Mouse (Mus musculus): ENCODE results near the gene Ran. TPM values are rescaled to one million over a fixed set of nuclear protein-coding genes. Genes with fewer than 3 reads are reported as not detected.

Gene Ran
- polyA plus RNA-seq, 1 experiment from 2014 or later: 326 TPM

DNA sequence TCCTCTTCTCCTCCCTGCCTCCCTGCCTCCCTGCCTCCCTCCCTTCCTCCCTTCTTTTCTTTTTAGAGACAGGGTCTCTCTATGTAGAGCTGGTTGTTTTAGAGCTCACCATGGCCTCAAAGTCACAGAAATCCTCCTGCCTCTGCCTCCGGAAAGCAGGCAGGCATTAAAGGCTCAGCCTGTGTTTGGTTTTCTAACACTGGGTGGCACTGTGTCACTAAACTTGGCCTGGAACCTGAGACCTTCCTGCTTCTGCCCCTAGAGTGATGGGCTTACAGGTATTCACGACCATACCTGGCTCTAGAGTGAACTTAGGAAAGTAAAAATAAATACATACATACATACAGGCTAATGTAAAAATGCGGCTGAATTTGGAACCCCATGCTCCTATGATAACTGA is 32.0 kb downstream of the Ran start:
- no peak for ATAC-seq

DNA sequence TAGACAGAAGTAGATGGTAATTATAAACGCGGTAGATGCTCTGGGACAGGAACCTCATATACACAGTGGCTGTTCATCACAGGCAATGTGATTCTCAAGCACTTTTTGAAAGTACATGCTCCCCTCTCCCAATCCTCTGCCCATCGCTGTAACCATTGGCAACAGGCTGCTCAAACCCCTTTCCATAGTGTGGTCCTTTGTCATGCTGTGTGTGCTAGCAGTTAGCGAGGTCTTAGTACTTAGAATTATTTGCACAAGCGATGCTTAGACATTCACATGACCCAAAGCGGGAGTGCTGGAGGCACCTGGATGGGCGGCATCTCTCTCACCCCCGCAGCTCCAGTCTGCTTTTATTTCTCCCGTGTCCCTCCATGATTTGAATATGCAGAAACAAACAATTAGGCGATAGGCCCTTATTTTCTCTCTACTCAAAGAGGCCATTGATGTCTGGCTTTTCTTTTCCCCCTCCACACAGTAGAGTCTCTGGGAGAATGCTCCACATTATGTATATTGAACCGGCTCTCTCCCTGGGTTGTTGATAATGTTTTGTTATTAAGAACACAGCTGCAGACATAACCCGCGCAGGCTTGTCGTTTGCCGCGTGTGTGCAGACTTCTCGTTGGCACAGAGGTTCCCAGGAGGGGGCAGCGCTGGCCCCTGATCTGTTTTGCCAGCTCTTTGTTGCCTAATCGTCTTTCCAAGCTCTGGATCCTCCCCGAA is 32.9 kb downstream of the Ran start:
- no peak overlapping the region for H3K4me3 ChIP-seq (ENCODE audit: low read length)
- H3K9me3 ChIP-seq (ENCODE audit: control insufficient read depth, low read length): no peaks in the 10 kb centered on the region
- H3K27me3 ChIP-seq (replicated peaks; ENCODE audit: control insufficient read depth, insufficient read depth, low read length): no peaks in the 10 kb centered on the region
- H3K36me3 ChIP-seq (ENCODE audit: control insufficient read depth, insufficient read depth, low read length): no peaks in the 10 kb centered on the region
- ATAC-seq: peak; percentile 87
- H3K9ac ChIP-seq (ENCODE audit: low read depth, low read length): no peak overlapping the region; the same call in 1 of the 2 replicates
- H3K4me1 ChIP-seq (ENCODE audit: control insufficient read depth, insufficient read depth, low read depth, low read length): peaks cover 7% of the 10 kb centered on the region; the same call in 1 of the 2 replicates
- peak overlapping the region; percentile 26 for H3K27ac ChIP-seq (ENCODE audit: low read depth, low read length)
- 10% methylated on average over 20 of the region's 20 CpGs for WGBS
- H3K4me2 ChIP-seq (ENCODE audit: low read length): peak overlapping the region; percentile 31

More for the DNA sequence above, 32.0 kb downstream of the Ran start:
- Histone ChIP-seq H3K27ac (ENCODE audit: low read depth, low read length) (no peak overlapping the region), H3K9ac (ENCODE audit: low read depth, low read length) (no peak overlapping the region), H3K4me3 (ENCODE audit: low read length) (no peak overlapping the region), H3K4me2 (ENCODE audit: low read length) (no peak overlapping the region), H3K27me3 (replicated peaks; ENCODE audit: control insufficient read depth, insufficient read depth, low read length) (no peaks in the 10 kb centered on the region), H3K4me1 (ENCODE audit: control insufficient read depth, insufficient read depth, low read depth, low read length) (peaks cover 7% of the 10 kb centered on the region; the same call in 1 of the 2 replicates), H3K36me3 (ENCODE audit: control insufficient read depth, insufficient read depth, low read length) (no peaks in the 10 kb centered on the region), H3K9me3 (ENCODE audit: control insufficient read depth, low read length) (no peaks in the 10 kb centered on the region)
- whole genome bisulfite sequencing: 83% methylated on average over 3 of the region's 3 CpGs

DNA sequence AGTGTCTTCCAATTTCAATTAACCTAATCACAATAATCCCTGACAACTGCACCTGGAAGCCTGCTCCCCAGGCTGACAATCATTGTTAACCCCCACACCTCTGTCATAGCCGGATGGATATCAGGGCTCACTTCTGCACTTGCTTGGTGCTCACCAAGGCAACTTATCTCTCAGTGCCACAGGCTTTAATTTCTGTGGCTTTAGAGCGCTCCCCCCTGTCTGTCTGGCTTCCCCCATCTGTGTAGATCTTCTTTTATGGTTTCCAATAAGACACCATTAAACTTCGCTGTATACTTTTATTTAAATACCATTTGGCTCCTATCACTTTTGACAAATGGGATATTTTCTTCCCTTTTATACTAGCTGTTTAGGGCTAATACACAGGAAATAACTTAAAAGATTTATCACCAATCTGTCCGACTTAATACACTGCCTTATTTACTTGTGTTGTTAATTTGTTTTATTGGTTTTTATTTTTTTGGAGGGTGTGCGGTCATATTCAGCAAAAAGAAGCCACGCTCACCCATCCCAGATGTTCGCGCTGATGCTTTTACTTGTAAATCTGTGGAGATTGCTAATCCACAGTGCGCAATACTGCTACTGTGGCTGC is 34.9 kb downstream of the Ran start:
- no peaks in the 10 kb centered on the region for H3K9me3 ChIP-seq (ENCODE audit: control insufficient read depth, low read length)
- WGBS: 88% methylated on average over 9 of the region's 9 CpGs
- H3K36me3 ChIP-seq (ENCODE audit: control insufficient read depth, insufficient read depth, low read length): no peaks in the 10 kb centered on the region
- H3K4me2 ChIP-seq (ENCODE audit: low read length): no peak overlapping the region
- no peaks in the 10 kb centered on the region for H3K27me3 ChIP-seq (replicated peaks; ENCODE audit: control insufficient read depth, insufficient read depth, low read length)
- peaks cover 7% of the 10 kb centered on the region; the same call in 1 of the 2 replicates for H3K4me1 ChIP-seq (ENCODE audit: control insufficient read depth, insufficient read depth, low read depth, low read length)
- no peak for ATAC-seq
- H3K9ac ChIP-seq (ENCODE audit: low read depth, low read length): no peak overlapping the region
- no peak overlapping the region for H3K27ac ChIP-seq (ENCODE audit: low read depth, low read length)
- H3K4me3 ChIP-seq (ENCODE audit: low read length): no peak overlapping the region

DNA sequence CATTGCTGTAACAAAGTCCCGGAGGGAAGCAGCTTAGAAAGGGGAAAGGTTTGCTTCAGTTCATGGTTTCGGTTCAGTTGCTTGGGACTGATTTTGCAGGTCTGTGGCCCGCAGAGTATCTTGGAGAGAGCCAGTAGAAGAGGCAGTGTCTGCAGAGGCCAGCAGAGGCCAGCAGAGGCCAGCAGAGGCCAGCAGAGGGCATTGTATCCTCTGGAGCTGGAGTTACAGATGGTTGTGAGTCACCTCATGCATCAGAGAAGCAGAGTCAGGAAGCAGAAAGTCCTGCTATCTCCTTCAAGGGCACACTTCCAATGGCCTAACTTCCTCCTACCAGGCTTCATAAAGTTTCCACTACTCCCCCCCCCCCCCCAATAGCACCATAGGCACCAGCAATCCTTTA is 39.2 kb downstream of the Ran start:
- peaks cover 10% of the 10 kb centered on the region for H3K4me1 ChIP-seq (ENCODE audit: control insufficient read depth, insufficient read depth, low read depth, low read length)
- no peaks in the 10 kb centered on the region for H3K9me3 ChIP-seq (ENCODE audit: control insufficient read depth, low read length)
- no peak overlapping the region for H3K27ac ChIP-seq (ENCODE audit: low read depth, low read length)
- no peak overlapping the region for H3K4me3 ChIP-seq (ENCODE audit: low read length)
- H3K27me3 ChIP-seq (replicated peaks; ENCODE audit: control insufficient read depth, insufficient read depth, low read length): peaks cover 3% of the 10 kb centered on the region; the same call in 1 of the 2 replicates
- H3K9ac ChIP-seq (ENCODE audit: low read depth, low read length): no peak overlapping the region
- no peaks in the 10 kb centered on the region for H3K36me3 ChIP-seq (ENCODE audit: control insufficient read depth, insufficient read depth, low read length)
- no peak overlapping the region for H3K4me2 ChIP-seq (ENCODE audit: low read length)
- ATAC-seq: no peak
- 82% methylated on average over 3 of the region's 3 CpGs for WGBS

DNA sequence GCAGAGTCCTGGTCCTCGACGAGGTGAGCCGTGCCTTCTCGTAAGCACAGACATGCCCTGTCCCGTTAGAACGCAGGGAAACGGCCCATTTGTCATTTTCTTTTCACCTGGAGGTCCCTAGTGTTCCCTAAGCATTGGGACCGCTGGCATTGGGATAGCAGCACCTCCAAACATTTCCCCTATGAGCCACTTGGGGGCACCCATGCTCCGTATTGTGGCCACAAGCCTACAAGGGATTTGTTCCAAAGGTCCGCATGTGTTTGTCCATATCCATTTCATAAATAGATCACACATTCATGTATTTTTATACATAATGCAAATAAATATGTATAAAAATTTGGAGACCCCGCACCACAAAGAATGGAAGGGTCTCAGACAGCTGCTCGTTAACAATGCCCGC is 41.7 kb downstream of the Ran start:
- 20% methylated on average over 13 of the region's 13 CpGs for WGBS
- peak; percentile 61; the same call in 1 of the 2 replicates for ATAC-seq
- Histone ChIP-seq H3K4me3 (ENCODE audit: low read length) (no peak overlapping the region), H3K4me1 (ENCODE audit: control insufficient read depth, insufficient read depth, low read depth, low read length) (peaks cover 11% of the 10 kb centered on the region), H3K9ac (ENCODE audit: low read depth, low read length) (peak overlapping the region; percentile 29; the same call in 1 of the 2 replicates), H3K9me3 (ENCODE audit: control insufficient read depth, low read length) (no peaks in the 10 kb centered on the region), H3K27me3 (replicated peaks; ENCODE audit: control insufficient read depth, insufficient read depth, low read length) (peaks cover 3% of the 10 kb centered on the region; the same call in 1 of the 2 replicates), H3K4me2 (ENCODE audit: low read length) (no peak overlapping the region), H3K27ac (ENCODE audit: low read depth, low read length) (no peak overlapping the region), H3K36me3 (ENCODE audit: control insufficient read depth, insufficient read depth, low read length) (no peaks in the 10 kb centered on the region)

DNA sequence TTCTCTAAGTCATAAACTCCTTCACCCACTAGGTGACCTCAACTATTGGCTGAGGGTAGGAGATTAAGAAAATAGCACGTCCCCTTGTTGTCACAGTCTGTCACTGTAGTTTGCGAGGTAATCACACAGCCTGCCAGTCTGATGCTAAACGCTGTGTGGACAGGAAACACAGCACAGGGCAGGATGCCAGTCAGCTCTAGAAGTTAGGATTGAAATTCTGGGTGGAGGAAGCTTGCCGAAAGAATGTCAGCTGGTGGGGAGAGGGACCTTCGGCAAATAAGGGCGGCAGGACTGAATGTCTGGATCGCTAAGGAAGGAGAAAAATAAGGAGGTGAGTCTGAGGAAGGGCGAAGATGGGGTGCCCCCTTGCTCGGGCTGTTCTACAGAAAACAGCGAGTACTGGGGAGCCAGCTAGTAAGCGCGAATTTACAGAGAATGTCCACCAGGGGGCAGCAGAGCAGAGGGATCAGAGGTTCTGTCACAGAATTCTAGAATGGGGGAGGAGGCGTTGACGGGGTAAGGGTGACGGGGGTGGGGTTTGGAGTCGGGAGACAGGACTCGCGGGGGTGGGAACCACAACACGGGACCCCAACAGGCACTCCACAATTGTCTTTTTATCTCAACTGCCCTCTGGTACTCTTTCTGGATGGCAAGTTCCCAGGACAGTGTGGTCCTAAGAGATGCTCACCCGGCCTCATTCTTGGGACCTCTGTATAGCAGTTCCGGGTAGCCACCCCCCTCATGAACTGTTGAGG is 43.3 kb downstream of the Ran start:
- WGBS: 10% methylated on average over 21 of the region's 21 CpGs
- peak overlapping the region; percentile 50 for H3K9ac ChIP-seq (ENCODE audit: low read depth, low read length)
- ATAC-seq: peak; percentile 59; the same call in 1 of the 2 replicates
- H3K4me1 ChIP-seq (ENCODE audit: control insufficient read depth, insufficient read depth, low read depth, low read length): peaks cover 11% of the 10 kb centered on the region
- H3K36me3 ChIP-seq (ENCODE audit: control insufficient read depth, insufficient read depth, low read length): no peaks in the 10 kb centered on the region
- H3K4me3 ChIP-seq (ENCODE audit: low read length): peak overlapping the region; percentile 30
- H3K27ac ChIP-seq (ENCODE audit: low read depth, low read length): no peak overlapping the region
- no peaks in the 10 kb centered on the region for H3K9me3 ChIP-seq (ENCODE audit: control insufficient read depth, low read length)
- peaks cover 3% of the 10 kb centered on the region; the same call in 1 of the 2 replicates for H3K27me3 ChIP-seq (replicated peaks; ENCODE audit: control insufficient read depth, insufficient read depth, low read length)
- H3K4me2 ChIP-seq (ENCODE audit: low read length): peak overlapping the region; percentile 63

DNA sequence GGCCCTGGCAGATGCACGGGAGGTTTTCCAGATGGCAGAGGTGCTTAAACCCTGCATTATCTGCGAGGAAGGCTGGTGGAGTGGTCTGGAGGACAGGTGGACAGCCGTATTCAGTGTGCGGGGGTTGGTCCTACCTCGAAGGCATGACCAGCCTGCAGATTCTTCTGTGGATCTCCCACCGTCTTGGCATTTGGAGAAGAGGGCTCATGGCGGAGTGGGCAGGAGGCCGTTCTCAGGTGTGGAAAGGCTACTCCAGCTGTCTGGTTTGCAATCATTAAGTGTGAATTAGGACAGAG is 43.9 kb downstream of the Ran start:
- WGBS: 43% methylated on average over 8 of the region's 8 CpGs
- peaks cover 11% of the 10 kb centered on the region for H3K4me1 ChIP-seq (ENCODE audit: control insufficient read depth, insufficient read depth, low read depth, low read length)
- peak overlapping the region; percentile 30 for H3K4me3 ChIP-seq (ENCODE audit: low read length)
- H3K27me3 ChIP-seq (replicated peaks; ENCODE audit: control insufficient read depth, insufficient read depth, low read length): peaks cover 3% of the 10 kb centered on the region; the same call in 1 of the 2 replicates
- H3K4me2 ChIP-seq (ENCODE audit: low read length): peak overlapping the region; percentile 63
- no peaks in the 10 kb centered on the region for H3K36me3 ChIP-seq (ENCODE audit: control insufficient read depth, insufficient read depth, low read length)
- H3K9me3 ChIP-seq (ENCODE audit: control insufficient read depth, low read length): no peaks in the 10 kb centered on the region
- ATAC-seq: peak; percentile 35; the same call in 1 of the 2 replicates
- peak overlapping the region; percentile 50 for H3K9ac ChIP-seq (ENCODE audit: low read depth, low read length)
- H3K27ac ChIP-seq (ENCODE audit: low read depth, low read length): no peak overlapping the region

DNA sequence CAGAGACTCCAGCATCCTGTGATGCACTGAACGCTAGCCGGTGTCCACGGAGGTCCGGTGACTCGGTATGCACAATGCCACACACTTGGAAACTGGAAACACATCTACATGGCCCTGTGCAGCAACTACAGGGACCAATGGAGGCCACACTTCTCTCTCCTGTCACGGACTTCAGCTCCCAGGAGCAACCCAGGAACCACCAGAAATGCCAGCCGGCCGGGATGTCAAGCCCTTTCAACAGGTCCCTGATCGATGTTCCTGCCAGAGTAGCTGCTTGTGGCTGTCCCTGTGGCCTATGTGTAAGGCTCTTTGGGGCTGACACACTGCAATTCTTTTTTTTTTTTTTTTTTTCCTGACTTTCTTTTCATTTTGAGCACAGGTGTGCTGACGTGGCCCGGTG is 44.3 kb downstream of the Ran start:
- no peak overlapping the region for H3K27ac ChIP-seq (ENCODE audit: low read depth, low read length)
- peaks cover 11% of the 10 kb centered on the region for H3K4me1 ChIP-seq (ENCODE audit: control insufficient read depth, insufficient read depth, low read depth, low read length)
- H3K4me2 ChIP-seq (ENCODE audit: low read length): no peak overlapping the region
- H3K36me3 ChIP-seq (ENCODE audit: control insufficient read depth, insufficient read depth, low read length): no peaks in the 10 kb centered on the region
- H3K9me3 ChIP-seq (ENCODE audit: control insufficient read depth, low read length): no peaks in the 10 kb centered on the region
- H3K27me3 ChIP-seq (replicated peaks; ENCODE audit: control insufficient read depth, insufficient read depth, low read length): peaks cover 3% of the 10 kb centered on the region; the same call in 1 of the 2 replicates
- 56% methylated on average over 11 of the region's 11 CpGs for WGBS
- no peak overlapping the region for H3K4me3 ChIP-seq (ENCODE audit: low read length)
- H3K9ac ChIP-seq (ENCODE audit: low read depth, low read length): 0 out of 2 replicates have a peak overlapping the region, but pooled peaks have one; percentile 17
- no peak for ATAC-seq

DNA sequence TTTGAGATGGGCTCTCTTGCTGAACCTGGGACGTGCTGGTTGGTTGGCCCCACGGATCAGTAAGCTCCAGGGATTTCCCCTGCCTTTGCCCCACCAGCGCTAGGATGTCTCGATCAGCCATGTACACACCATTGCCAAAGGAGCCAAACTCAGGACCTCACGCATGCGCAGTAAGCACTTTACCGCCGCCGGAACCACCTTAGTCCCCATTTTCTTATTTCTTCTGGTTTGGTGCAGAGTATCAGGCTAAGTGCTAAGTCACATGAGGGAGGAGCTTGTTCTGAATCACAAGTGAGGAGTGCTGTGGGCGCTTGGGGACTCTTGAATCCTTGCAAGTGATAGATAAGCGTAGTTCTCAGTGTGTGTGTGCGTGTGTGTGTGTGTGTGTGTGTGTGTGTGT is 45.4 kb downstream of the Ran start:
- Histone ChIP-seq H3K9ac (ENCODE audit: low read depth, low read length) (no peak overlapping the region), H3K27me3 (replicated peaks; ENCODE audit: control insufficient read depth, insufficient read depth, low read length) (peaks cover 3% of the 10 kb centered on the region; the same call in 1 of the 2 replicates), H3K4me2 (ENCODE audit: low read length) (no peak overlapping the region), H3K4me1 (ENCODE audit: control insufficient read depth, insufficient read depth, low read depth, low read length) (peaks cover 11% of the 10 kb centered on the region), H3K9me3 (ENCODE audit: control insufficient read depth, low read length) (no peaks in the 10 kb centered on the region), H3K4me3 (ENCODE audit: low read length) (no peak overlapping the region), H3K27ac (ENCODE audit: low read depth, low read length) (no peak overlapping the region), H3K36me3 (ENCODE audit: control insufficient read depth, insufficient read depth, low read length) (no peaks in the 10 kb centered on the region)
- ATAC-seq: no peak
- 80% methylated on average over 12 of the region's 12 CpGs for WGBS

All from hindbrain, embryonic 16.5 days (tissue).